Mouse (Mus musculus): ENCODE measurements at regions not wholly inside any gene's neighbourhood (a gene's known extent, or its start where the extent isn't known, plus 50 kb on each side); places are given as distances from the start of the nearest gene placed in this dataset.

GRCm38 (mm10) chr4:124276741-124277455 lies 333.7 kb downstream of the 3100002H09Rik start:
- dilution Hi-C loops (cut with MboI; ENCODE audit: extremely low pct_ligation_motif_present, extremely low pct_unique_long_range_greater_than_20kb, low sequenced_read_pairs): no loop called here
- DNase-seq (ENCODE audit: extremely low read depth): no peak

GRCm38 (mm10) chr4:124272002-124272401 lies 338.6 kb downstream of the 3100002H09Rik start:
- in situ Hi-C loops (cut with MboI; ENCODE audit: low pct_ligation_motif_present, low pct_unique_long_range_greater_than_20kb, low sequenced_read_pairs): no loop called here
- dilution Hi-C loops (cut with MboI; ENCODE audit: extremely low pct_ligation_motif_present, extremely low pct_unique_long_range_greater_than_20kb, low sequenced_read_pairs): no loop called here

More at GRCm38 (mm10) chr4:124276741-124277455, 333.7 kb downstream of the 3100002H09Rik start:
- Histone ChIP-seq H3K4me2 (ENCODE audit: insufficient read depth, low read depth, poor library complexity, severe bottlenecking) (no peak overlapping the region), H3K9me3 (replicated peaks; ENCODE audit: low read length) (no peaks in the 10 kb centered on the region), H3K27me3 (replicated peaks) (peaks cover 77% of the 10 kb centered on the region), H3K27ac (ENCODE audit: insufficient read depth, low read depth) (no peak overlapping the region), H3K9ac (ENCODE audit: insufficient read depth, low read depth) (no peak overlapping the region), H3K36me3 (replicated peaks in 1 of 2; ENCODE audit: control insufficient read depth in 1 of 2, insufficient read depth in 1 of 2, low read length in 1 of 2) (no peaks in the 10 kb centered on the region), H3K79me2 (replicated peaks; ENCODE audit: control insufficient read depth, extremely low read depth, insufficient read depth, poor library complexity, severe bottlenecking) (no peaks in the 10 kb centered on the region), H3K4me3 (replicated peaks in 1 of 3; ENCODE audit: low read depth in 2 of 3, low read length in 2 of 3, poor library complexity in 1 of 3) (no peak overlapping the region), H3K4me1 (ENCODE audit: control insufficient read depth in 1 of 2, insufficient read depth in 2 of 2) (no peaks in the 10 kb centered on the region)
- no peak for TF ChIP-seq TBP (conservative IDR thresholded peaks at IDR 0.05; ENCODE audit: low read depth, low read length)
- no peak for TF ChIP-seq TCF12 (IDR thresholded peaks at IDR 0.05; ENCODE audit: low read depth, low read length)
- no peak for TF ChIP-seq ELF1 (IDR thresholded peaks at IDR 0.05; ENCODE audit: low read depth, low read length)
- TF ChIP-seq KAT2A (IDR thresholded peaks at IDR 0.05; ENCODE audit: insufficient replicate concordance, low read length): no peak
- no peak for TF ChIP-seq ZC3H11A (IDR thresholded peaks at IDR 0.05; ENCODE audit: low read depth, low read length)
- no peak for TF ChIP-seq ETS1 (conservative IDR thresholded peaks at IDR 0.05; ENCODE audit: low read depth, low read length)
- no peak for TF ChIP-seq ZMIZ1 (IDR thresholded peaks at IDR 0.05; ENCODE audit: low read depth, low read length)
- TF ChIP-seq ZNF384 (IDR thresholded peaks at IDR 0.05; ENCODE audit: low read depth, low read length): no peak
- TF ChIP-seq SMC3 (IDR thresholded peaks at IDR 0.05; ENCODE audit: low read depth, low read length): no peak
- TF ChIP-seq MAZ (IDR thresholded peaks at IDR 0.05; ENCODE audit: low read depth, low read length): no peak
- no peak for TF ChIP-seq UBTF (IDR thresholded peaks at IDR 0.05; ENCODE audit: low read depth, low read length)
- no peak for TF ChIP-seq JUN (IDR thresholded peaks at IDR 0.05; ENCODE audit: insufficient read depth, low read depth, low read length)
- no peak for TF ChIP-seq SIN3A (IDR thresholded peaks at IDR 0.05; ENCODE audit: low read length)
- in situ Hi-C loops (cut with MboI; ENCODE audit: low pct_ligation_motif_present, low pct_unique_long_range_greater_than_20kb, low sequenced_read_pairs): no loop called here

More at GRCm38 (mm10) chr4:124272002-124272401, 338.6 kb downstream of the 3100002H09Rik start:
- Histone ChIP-seq H3K9me3 (replicated peaks; ENCODE audit: low read length) (no peaks in the 10 kb centered on the region), H3K27ac (ENCODE audit: insufficient read depth, low read depth) (no peak overlapping the region), H3K4me3 (replicated peaks in 1 of 3; ENCODE audit: low read depth in 2 of 3, low read length in 2 of 3, poor library complexity in 1 of 3) (no peak overlapping the region), H3K4me1 (ENCODE audit: control insufficient read depth in 1 of 2, insufficient read depth in 2 of 2) (no peaks in the 10 kb centered on the region), H3K9ac (ENCODE audit: insufficient read depth, low read depth) (no peak overlapping the region), H3K79me2 (replicated peaks; ENCODE audit: control insufficient read depth, extremely low read depth, insufficient read depth, poor library complexity, severe bottlenecking) (no peaks in the 10 kb centered on the region), H3K36me3 (replicated peaks in 1 of 2; ENCODE audit: control insufficient read depth in 1 of 2, insufficient read depth in 1 of 2, low read length in 1 of 2) (no peaks in the 10 kb centered on the region), H3K27me3 (replicated peaks) (peaks cover 80% of the 10 kb centered on the region), H3K4me2 (ENCODE audit: insufficient read depth, low read depth, poor library complexity, severe bottlenecking) (no peak overlapping the region)
- DNase-seq (ENCODE audit: extremely low read depth): no peak
- no peak for TF ChIP-seq USF1 (IDR thresholded peaks at IDR 0.05; ENCODE audit: low read depth, low read length)

All from CH12.LX (cell line).